Mouse (Mus musculus): ENCODE results near the gene Elavl2.
"Not testable (repeated sequence)": the region's sequence is repeated elsewhere in the genome, so short reads cannot be mapped to it uniquely, and the experiment has no call there.

The Elavl2 gene

DNA sequence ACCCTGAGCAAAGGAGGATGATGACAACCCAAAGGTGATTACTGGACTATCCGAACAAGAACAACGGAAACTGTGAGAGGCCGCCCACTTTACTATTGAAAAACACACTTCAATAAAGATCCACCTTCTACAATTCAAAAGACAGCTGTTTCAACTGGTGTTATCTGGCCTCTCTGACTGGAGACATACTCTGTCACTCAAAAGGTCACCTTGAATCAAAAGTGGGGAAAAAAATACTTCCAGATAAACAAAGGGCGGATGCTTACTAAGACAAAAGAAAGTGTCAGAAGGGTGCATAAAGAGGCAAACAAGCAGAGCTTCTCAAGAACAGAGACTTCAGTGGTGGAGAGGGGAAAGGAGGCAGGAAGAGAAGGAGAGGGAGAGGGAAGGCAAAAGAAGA, 66.4 kb downstream of the Elavl2 start:
- DNase-seq (ENCODE audit: low spot score in 2 of 2): no peak

DNA sequence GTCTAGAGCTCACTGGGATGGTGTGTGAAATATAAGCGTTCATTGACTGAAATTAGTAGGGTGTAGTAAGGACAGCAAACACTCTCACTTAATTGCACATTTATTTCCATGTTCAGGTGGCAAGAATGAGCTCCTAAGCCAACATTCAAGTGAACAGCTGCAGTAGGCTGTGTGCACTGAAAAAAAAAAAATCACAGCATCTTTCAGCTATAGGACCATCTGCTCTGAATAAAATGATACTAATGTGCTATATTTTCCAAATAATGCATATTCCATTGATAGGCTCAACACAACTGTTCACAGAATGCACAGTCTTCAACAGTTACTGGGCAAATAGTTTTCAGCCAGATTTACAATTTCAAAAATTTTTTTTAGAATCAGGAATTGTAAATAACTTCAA, 89.8 kb downstream of the Elavl2 start:
- no peak for DNase-seq (ENCODE audit: low spot score in 2 of 2)

DNA sequence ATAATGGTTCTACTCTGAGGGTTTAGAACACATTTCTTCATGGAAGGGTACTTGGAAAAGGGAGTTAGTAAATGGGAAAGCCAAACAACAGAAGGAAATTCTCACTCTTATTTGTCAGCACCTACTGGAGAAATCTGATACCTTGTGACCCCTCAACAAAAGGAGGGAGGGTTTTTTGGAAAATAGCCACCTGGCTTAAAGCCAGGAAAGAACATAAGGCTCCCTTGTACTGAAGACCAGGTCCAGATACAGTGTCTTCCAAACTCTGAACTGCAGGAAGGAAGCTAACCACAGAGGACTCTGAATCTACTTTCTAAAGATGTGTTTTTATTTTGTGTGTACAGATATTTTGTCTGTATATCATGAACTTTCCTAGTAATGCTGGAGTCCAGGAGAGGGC, 102.9 kb downstream of the Elavl2 start:
- no peak for DNase-seq (ENCODE audit: low spot score in 2 of 2)

DNA sequence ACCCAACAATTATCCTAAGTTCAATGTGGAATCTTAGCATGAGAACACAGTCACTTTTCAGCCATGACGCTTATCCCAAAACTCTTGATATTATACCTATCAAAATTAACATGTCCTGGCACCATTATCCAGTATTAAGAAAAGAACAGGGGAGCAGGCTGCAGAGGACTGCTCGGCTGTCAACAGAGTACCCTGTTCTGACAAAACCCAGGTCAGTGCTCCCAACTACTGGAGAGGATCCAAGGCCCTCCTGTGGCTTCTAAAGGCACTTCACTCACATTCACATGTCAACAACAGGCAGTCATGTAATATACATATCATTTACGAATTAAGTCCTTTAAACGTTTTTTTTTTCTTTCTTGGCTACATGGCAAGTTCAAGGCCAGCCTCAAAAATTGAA, 105.3 kb downstream of the Elavl2 start:
- no peak for DNase-seq (ENCODE audit: low spot score in 2 of 2)

DNA sequence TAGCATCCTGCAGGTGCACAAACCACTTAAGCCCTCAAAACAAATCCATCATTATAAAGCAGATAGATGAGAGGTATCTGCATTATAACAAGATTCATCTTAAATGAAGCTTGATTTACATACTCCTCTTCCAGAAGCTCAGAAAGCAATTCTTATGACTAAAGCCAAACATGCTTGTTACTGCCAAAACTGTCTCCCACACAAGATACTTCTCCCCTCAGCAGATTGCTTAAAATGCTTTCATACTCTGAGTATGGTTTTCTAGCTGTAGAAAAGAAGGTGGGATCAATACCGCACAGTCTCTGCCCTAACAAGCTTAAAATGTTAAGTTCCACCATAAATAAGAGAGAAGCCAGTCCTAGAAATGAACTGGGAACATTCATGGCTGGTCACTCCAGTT, 109.1 kb downstream of the Elavl2 start:
- DNase-seq (ENCODE audit: low spot score in 2 of 2): no peak

DNA sequence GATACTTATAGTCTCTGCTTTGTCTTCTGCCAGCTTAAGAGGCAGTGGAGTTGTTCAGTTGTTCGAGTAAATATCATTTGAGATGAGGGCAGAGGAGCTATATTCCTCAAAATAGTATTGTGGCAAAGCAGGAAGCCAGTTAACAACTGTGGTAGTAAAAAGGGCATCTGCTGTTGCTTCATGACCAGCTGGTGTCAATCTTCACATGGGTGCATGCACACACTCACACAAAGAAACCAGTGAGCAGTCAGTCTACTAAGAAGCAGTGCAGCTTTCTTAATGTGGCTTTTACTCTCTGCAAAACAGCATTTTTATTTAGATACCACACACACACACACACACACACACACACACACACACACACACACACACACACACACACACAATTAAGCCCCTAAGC, 110.2 kb downstream of the Elavl2 start:
- no peak for DNase-seq (ENCODE audit: low spot score in 2 of 2)

DNA sequence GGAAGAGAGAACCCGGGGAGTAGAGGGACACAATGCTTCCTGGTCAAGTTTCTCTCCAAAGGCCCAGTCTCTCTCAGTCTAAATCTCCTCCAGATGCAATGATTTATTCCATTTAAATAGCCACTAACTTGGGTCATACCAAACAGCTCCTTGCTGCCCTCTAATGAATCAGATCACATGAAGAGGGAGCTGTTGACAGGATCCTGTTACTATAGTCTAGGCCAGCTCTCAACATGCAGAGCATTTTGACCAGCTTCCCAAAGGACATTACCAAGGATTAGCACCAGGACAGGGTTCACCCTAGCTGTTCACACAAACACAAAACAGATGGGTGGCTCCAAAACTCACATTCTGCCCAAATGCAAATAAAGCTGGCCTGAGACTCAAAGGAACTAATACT, 111.4 kb downstream of the Elavl2 start:
- no peak for DNase-seq (ENCODE audit: low spot score in 2 of 2)

DNA sequence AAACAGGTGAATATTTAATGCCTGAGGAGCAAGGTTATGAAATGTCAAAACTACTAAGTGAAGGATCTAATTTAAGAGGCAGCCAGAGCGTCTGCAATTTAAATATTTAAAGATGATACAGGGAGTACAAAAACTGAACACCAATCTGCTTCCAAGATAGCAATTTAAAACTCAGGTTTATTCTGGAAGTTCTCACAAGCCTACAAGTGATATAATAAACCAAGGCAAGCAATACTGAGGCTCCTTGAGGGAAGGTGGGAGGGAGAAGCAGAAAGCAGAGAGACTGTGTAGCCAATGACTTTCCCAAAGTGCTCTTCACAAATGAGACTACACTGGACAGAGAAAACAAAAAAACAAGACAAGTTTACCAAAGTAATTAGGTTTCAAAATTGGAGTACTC, 132.2 kb downstream of the Elavl2 start:
- DNase-seq (ENCODE audit: low spot score in 2 of 2): no peak

DNA sequence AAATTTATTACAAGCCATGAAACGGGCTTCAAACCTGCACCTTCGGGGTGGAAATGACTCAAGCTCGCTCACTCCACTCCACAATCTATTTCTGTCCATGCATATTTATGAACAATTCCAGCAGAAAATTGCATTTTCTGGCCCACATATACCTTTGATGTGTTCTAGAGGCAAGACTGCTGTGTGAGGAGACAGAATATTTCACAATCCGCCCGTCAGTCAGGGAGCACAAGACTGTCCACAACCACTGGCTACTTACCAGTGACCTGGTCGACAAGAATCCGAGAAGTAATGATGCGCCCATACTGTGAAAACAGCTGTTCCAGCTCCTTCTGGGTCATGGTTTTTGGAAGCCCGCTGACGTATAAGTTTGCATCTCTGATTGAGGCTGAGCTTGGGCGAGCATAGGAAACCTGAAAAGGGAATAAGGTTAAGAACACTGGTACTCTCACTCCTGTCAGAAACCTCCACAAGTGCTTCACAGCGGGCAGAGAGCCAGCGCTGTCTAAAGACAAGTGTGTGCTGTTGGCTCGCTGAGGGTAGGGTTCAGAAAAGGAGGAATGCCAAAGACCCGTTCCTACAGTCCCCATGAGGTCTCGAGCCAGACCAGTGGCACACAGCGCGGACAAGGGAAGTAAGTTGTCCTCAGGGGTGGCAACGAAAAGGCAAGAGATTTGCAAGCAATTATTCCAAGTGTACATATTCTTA, 136.7 kb downstream of the Elavl2 start:
- DNase-seq (ENCODE audit: low spot score in 2 of 2): no peak

DNA sequence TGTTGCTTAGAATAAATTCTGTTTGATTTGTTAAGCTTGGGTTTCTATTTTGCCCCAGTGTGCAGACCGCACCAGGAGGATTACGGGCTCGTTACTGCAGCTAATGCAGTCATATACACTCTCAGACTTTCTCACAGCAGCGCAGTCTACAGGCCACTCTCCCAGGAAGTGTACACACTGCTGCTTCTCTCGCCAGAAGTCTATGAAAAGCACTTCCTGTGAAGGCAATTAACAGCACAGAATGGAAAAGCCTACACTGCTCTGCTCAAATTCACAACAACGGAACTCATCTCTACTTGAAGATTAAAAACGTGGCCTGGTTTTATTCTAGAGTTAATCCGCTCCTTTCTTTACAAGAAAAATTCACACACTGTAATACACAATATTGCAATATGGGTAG, 137.7 kb downstream of the Elavl2 start:
- DNase-seq (ENCODE audit: low spot score in 2 of 2): no peak

DNA sequence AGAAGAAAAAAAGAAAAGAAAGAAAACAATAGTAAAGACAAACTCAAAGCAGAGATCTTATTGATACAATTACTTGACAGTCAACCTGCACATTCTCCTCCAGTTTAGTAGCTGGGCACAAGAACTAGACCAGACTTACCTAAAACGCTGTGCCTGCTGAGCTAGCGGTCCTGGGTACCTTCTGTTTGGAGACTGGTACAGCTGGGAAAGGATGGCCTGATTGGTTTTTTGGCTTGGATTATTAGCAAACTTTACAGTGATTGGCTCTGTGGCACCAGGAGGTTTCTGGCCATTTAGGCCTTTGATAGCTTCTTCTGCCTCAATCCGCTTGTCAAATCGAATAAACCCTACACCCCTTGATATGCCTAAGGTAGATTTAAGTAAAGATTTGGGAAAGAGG, 140.0 kb downstream of the Elavl2 start:
- DNase-seq (ENCODE audit: low spot score in 2 of 2): no peak

DNA sequence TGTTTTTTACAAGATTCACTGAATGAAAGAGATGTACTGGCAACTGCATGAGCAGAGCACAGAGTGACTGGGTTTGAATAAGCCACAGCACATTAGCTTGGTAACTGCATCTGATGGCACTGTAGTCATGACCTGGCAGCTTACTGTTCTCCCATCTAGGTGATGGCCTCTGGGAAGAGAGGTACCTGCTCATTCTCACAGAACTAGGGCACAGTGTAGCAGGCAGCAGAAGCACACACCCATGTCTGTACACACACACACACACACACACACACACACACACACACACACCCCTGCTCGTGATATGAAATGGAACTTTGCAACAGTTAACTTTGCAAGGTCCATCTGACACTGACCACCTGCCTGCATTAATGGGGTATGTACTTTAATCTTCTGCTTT, 151.9 kb downstream of the Elavl2 start:
- DNase-seq (ENCODE audit: low spot score in 2 of 2): no peak

DNA sequence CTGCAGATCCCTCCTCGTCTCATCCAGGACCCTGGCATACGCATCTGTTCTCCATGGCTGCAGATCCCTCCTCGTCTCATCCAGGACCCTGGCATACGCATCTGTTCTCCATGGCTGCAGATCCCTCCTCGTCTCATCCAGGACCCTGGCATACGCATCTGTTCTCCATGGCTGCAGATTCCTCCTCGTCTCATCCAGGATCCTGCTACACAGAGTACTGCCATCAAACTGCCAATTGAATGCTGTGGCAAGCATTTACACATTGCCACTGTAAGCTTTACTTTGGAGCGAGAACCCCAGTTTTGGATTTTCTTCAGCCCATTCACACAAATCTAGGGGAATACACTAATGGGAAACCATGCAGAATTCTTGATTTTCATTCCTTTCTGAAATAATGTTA, 155.4 kb downstream of the Elavl2 start:
- not testable (repeated sequence) for DNase-seq (ENCODE audit: low spot score in 2 of 2)

DNA sequence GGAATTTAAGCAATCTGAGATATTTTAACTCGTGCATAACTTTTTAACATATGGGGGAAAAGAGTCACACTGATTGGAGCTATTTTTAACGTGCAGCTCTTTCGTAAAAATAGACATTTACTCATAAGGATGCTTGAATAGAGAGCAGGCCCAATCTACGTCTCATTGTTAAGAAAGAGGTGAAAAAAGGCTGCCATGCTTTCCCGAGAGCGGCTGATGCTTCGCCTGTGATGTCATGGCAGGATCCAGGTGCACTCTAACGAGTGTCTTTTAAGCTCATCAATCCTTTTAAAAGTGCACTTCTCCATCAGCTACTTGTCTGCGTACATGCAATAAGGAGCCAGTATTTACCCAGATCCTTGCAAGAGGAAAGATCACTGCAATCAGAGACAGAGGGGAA, 156.0 kb downstream of the Elavl2 start:
- DNase-seq (ENCODE audit: low spot score in 2 of 2): no peak

DNA sequence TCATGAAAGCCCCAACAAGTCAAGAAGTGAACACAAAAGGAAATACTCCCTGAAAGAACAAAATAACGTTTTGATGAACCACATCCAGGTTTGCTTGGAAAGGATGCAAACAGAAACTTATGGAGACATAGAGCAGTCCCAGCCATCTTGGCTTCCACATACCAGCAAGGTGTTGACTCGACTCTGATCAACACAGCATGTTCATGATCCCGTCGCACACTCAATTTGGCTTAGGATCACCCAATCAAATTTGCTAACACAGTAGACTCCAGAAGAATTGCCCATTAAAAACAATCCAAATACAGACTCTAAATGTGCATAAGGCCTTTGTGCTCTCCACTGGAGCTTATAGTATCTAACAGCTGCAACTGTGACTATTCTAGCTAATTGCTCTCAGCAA, 156.7 kb downstream of the Elavl2 start:
- DNase-seq (ENCODE audit: low spot score in 2 of 2): no peak

DNA sequence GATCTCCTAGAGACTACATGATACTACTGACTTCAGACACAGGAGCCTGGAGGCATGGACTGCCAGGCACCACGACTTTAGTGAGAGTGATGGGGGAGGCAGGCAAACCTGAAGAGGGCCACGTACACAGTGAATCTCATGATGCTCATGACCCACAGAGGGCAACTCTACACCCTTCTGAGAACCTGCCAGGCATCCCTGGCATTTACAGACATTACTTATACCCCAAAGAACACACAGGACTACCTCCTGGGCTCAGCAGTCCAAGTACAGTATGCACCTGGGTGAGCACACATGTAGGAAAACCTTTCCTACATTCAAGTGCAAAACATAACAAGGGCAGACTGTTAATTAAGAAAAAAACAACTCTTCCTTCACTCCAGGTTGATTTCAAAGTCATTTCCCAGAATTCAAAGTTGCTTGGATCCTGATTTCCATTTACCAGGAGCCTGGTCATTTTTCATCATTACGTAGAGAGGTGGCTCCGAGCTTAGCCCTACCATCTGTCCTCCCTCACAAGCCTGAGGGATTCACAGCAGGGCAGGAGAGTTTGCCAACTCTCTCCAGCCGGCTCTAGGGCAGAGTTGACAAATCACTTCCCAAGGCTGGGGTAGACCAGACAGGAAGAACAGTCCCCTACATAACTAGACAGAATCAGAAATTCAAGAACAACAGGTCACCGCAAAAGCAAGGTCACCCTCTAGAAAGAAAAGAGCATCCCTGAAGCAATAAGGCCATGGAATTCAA, 161.7 kb downstream of the Elavl2 start:
- no peak for DNase-seq (ENCODE audit: low spot score in 2 of 2)

DNA sequence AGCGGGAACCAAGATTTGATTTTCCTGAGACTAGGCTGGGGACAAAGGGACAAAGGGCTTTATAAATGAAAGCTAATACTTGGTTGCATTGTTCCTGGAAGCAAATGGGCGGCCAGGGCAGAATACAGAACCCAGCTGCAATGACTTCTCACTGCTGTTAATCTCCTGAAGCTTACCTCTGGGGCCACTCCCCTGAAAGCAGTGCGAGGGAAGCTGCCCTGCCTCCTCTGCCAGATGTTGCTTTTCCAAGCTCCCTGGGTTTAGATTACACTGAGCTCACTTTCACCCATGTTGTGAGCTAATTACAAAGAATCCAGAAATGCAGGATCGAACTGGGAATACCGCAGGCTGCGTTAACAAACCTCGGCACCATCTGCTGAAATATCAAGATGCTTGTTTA, 163.6 kb downstream of the Elavl2 start:
- DNase-seq (ENCODE audit: low spot score in 2 of 2): no peak

DNA sequence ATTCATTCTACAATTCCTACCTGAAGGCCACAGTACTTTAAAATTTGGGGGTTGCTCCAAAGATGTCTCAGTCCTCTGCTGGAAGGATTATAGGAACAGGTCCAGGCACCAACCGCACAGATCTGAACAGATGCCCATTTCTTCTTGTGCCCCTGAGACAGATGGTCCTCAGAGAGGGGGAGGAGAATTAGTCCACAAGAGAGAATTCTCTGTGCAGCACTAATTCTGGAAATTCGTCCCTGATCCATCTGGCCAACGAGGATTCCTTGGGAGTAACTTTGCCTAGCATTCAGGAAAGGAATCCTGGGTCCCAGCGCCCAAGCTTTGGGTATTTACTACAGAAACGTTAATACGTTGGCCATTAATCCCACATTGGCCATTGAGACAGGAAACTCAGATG, 165.6 kb downstream of the Elavl2 start:
- DNase-seq (ENCODE audit: low spot score in 2 of 2): no peak

DNA sequence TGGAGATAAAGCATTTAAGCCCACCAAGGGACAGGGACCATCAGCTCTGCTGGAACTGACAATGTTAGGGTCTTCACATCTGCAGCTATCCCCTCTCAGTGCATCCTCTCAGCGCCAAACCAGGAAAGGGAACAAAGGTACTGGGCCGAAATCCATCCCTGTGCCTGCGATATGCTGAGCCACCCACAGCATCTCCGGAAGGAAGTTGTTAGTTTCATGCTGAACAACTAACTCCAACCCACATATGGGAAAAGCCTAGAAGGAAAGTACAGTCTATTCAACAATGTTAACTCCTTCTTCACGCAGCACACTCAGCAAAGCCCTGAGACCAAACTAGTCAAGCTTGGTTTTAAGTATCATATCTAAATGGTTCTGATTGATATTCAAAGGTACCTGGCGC, 167.0 kb downstream of the Elavl2 start:
- DNase-seq (ENCODE audit: low spot score in 2 of 2): no peak

DNA sequence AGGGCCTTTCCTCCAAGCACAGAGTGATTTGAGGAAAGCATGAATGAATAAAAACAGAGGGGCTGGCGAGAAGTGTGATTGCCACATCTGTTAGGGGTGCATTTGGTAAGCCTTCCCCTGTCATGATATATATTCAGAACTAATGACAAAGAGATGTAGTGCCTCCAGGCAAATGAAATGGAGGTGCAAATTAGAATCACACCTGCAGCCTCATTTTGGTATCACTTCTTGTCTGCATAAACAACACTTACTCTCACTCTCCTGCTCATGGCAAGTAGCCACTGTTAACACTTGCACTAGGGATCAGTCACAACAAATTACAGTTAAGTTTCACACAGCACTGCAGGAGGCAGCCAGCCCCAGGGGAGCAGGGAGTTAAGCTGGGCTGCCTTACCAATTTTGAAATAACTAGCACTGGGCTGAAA, 170.1 kb downstream of the Elavl2 start:
- DNase-seq (ENCODE audit: low spot score in 2 of 2): no peak

DNA sequence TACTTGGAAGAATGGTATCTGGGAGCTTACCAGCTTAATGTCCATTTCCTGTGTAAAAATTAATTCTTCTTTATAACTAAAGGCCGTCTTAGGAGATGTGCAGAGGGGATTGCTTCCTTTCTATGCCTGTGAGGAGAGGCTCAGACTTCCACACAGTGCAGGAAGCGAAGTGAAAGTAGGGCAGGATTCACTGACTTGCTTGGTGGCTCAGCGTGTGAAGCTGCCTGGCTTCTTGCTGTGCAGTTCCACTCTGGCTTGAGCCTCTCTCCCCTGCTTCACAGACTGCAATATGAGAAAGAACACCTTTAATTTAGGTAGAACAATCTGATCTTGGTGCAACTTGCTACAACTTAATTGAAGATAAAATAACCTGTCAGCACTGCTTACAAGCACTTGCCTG, 172.2 kb downstream of the Elavl2 start:
- no peak for DNase-seq (ENCODE audit: low spot score in 2 of 2)

DNA sequence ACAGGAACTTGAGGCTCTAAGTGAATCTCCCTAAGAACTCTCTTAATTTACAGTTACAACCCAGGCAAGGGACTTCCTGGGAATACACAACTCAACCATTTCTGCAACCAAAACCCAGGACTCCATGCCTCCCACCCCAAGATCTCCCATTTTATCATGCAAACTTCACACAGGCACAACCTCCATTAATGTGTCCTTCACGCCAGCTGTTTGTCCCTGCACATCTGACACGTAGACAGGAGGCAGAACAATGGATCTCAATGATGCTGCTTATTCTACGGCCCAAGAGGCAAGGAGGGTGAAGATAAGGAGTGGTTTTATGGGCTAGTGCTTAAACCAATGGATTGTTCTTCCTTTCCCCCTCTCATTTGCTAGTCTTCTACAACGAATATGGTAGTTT, 176.8 kb downstream of the Elavl2 start:
- DNase-seq (ENCODE audit: low spot score in 2 of 2): no peak

DNA sequence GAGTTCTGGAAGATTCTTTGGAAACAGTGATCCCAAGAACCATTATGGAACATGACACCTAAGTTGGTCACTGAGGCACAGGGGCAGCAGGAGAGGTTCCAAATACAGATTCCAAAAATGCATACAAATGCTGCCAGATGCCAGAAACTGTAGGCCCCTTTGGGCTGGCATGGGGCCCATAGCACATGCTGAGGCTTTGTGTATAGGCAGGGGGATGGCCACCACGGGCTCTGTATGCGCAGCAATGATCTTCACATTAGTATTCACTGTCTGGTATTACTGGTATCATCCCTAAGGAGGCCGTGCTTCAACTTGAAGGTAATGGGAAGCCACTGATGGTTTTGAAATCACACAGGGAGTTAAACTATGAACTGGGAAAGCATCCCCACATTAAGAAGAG, 181.3 kb downstream of the Elavl2 start:
- no peak for DNase-seq (ENCODE audit: low spot score in 2 of 2)

DNA sequence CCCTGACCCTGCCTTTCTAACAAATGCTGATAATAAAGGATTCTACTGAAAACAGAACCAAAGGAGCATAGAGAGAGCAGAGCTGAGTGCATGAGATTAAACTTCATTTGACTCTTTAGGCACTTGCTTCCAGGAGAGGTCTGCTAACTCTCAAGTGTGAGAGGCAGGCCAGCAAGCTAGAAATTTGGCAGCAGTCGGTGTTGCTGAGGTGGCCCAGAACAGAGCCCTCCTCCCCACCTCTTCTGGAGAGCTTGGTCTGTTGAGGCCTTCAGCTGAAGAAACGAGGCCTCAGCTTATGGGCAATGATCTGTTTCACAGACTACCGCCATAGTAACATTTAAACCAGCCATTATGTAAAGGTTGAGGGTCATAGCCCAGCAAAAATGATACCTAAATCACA, 186.7 kb downstream of the Elavl2 start:
- no peak for DNase-seq (ENCODE audit: low spot score in 2 of 2)
